Mouse (Mus musculus) thymus, postnatal 10 days (tissue): Measurements from ENCODE around the gene Atp13a5.

ENCODE experiments used
- DNase-seq, 2 experiments: peaks; one replicate each; pipeline ENCODE4 v3.0.0; 2021; ENCODE audit warnings: low spot score in 2 of 2

Gene Atp13a5

DNA sequence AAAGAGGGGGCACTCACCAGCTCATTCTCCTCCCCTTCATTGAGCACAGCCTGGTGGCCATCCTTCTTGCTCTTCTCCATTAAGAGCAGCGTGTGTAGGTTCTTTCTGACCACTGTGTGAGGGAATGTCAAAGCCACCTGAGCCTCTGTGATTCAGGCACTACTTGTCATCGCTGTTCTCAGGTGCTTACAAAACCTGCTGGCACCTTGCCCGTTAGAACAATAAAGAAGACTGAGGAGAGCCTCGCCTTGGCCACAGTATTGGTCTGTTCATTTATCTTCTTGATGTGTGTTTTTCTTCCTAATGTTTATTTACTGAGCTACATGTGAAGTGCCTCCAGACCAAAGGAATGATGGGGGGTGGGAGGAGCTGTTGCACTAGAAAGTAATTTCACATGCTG is at the start of gene Atp13a5:
Gene Atp13a5, minus strand, starts transcription at position 275 of the 400 bp plus-strand sequence.
- DNase-seq = no peak

DNA sequence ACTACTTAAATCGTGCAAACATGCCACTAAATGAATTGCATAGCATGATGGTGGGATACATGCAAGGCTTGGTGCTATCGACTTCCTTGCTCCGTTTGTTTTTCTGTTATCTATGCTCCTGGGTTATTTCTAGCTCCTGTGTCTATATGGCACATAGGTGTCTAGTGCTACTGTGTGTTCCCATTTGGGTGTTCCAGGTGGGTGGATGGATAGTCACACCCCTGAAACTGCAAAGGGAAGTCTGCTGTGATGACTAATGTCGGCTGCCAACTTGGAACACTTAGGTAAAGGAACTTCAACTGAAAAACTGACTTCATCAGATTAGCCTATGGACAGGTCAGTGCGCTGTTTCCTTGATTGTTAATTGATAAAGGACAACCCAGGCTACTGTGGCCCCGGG is 36.3 kb upstream of the Atp13a5 start:
- no peak for DNase-seq

DNA sequence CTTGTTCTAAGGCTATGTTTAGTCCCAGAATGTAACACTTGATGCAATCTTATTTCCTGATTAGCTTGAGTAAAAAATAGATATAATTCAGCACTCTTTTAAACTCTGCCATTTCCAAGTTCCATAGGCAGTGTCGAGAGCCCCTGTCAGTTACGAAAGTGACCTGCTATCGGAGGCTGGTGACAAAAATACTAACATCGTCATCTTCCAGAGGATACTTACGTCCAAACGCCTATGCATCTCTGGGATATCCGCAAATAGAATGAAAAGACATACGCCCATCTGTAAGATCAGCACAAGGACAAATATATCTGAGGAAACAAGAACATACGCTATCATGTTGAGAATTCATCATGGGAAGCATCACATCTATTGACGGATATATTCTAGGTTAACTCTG is 28.8 kb upstream of the Atp13a5 start:
- DNase-seq = no peak

DNA sequence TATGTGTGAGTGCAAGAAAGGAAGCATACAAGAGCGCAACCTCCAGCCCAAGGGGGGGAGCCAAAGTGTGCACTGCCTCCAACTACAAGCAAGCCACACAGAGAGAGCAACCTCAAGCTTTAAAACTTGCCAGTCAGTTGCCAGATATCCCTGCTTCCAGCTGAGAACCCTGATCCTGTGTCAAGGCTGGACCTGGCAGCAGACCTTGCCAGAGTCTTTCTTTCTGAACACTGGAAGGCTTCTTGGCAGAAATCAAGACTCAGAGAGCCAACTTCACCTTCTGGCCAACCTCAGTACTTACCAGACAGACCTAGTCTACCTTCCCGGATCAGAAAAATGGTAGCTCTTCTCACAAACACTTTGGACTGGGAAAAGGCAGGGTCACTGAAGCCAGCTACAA is 20.5 kb upstream of the Atp13a5 start:
- DNase-seq = no peak

DNA sequence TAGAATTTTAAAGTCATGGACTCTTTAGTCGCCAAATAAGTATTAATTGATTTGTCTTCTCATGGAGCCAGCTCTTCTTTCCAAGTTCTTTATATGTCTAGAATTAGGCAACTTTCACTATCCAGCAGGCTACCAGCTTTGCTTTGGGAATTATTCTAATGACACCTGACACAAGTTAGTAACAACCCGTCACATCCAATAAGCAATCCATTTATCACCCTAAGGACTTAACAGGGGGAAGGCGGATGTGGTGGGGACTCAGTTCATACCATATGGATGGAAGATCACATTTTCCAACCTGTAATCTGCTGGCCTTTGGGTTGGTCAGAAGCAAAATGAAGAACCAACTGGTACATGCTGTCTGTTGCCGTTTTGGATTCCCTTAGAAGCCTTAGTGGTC is 6.2 kb upstream of the Atp13a5 start:
- DNase-seq = no peak

DNA sequence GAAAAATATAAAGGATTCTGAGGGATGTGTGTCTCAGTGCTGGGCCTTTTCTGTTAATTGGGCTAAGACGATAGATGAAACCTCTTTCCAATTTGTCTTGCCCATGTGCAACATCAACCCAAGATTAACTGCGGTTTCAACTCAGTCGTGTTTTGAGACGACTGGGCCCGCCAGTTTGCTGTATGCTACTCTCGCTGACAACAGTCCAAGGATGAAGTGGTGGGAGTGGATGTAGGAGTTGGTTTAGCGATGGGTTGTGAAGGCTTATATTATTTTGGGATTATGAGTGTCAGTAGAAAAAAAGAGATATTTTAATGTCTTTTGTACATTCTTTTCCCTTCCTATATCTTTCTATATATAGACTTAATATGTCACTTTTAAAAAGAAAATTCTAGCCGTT is 3.9 kb downstream of the Atp13a5 start:
- DNase-seq = no peak

DNA sequence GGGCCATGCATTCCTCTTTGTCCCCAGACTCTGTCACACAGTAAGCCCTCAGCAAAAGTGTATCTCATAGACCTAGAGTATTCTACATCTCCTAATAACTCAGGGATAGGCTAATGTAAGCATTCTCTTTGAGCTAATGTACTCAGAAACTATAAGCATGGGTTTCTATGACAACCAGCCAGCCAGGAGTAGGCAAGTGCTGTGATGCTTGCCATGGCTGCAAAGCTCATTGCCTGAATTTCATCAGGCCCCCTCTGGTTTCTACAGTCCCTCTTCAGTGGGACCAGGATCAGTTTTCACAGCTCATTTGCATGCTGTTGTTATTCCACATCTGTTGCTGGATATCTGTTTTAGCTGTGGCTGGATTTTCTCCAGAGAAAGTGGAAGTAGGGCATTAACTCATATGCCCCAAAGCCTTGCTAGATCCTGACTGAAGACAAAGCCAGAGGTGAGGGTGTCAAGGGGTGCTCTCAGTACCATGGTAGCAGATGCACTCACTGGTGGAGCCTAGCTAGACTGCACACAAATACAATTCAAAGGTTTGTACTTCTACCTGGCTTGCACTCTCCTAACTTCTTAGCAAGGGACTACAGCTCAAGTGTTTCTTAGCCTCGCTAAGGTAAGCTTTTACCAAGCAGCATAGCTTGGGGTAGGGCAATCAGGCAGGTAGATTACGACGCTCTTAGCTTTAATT is 47.0 kb downstream of the Atp13a5 start:
- no peak for DNase-seq

DNA sequence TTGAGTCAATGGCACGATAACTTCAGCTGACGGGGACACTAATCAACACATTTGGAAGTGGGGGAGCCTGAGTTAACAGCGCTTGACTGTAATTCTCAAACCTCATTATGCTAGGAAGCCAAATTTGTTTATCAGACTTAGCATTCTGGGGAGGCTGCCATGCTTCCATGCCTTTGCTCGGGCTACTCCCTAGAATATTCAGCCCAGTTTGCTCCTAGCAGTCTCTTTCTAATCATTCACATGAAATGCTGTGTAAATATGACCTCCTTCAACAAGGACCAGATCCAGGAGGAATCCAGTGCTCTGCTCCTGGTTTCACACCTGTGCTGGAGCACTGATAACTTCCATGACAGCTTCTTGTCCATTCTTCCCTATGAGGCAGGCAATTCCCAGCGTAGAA is 47.6 kb downstream of the Atp13a5 start:
- DNase-seq = no peak

DNA sequence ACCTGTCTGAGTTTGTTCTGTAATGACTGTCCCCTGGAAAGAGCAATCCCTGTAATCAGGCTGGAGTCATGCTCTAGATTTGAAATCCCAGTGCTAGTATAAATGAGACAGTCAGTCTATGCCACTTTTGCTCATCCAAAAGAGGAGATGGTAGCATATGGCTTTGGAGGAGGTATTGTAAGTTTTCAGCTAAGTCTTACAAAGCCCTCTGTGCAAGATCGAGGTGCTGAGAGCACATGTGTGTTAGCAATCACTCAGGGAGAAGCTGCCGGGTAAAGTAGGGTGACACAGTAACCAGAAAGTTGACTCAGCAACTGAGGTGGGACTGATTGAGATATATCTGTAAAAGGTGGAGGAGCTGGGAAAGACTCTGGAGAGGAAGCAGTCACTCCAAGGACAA is 49.3 kb downstream of the Atp13a5 start:
- DNase-seq = no peak

DNA sequence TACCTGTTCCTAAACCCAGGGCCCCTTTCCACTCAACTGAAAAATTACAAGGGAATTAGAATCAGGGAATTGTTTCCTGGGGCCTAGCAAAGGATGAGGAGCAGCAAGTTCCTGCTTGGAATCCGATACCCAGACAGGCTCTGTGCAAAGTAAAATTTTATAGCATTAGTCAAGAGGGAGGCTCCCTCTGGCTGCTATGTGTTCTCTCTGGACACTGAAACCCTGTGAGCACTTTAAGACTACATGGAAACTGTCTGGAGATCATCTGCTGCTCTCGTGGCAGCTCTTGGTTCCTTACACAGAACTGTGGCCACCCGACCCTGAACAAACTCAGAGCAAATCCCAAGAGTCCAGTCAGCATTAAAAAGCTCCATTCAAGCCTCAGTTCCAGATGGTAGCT is 50.6 kb downstream of the Atp13a5 start:
- no peak for DNase-seq

DNA sequence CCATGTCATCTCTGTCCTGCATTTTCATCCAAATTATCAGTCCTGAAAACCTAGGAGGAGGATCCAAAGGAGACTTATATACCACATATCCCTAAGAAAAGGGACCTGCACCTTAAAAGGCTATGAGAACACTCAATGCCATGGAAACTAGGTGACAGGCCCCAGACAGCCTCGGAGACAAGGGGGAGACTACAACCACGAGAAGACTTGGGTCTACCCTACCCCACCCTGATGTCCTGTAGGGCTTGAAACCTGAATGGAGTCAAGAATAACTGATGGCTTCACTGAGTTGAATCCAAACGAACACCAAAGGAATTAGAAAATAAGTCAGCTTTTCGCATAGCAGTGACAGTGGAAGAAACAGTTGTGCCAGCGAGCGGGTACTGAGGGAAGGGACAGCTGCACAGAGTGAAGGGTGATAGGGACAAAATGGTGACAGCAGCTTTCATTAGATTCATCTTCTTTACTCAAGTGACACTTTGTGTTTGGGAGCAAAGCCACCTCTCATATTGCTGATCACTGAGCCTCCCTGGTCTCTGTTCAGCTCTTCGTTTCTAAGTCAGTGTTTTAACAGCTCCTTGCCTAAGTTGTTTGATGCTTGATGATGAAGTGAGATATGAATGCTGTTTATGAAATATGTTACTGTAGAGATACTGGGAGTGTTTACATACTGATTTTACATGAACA is 53.2 kb downstream of the Atp13a5 start:
- no peak for DNase-seq

DNA sequence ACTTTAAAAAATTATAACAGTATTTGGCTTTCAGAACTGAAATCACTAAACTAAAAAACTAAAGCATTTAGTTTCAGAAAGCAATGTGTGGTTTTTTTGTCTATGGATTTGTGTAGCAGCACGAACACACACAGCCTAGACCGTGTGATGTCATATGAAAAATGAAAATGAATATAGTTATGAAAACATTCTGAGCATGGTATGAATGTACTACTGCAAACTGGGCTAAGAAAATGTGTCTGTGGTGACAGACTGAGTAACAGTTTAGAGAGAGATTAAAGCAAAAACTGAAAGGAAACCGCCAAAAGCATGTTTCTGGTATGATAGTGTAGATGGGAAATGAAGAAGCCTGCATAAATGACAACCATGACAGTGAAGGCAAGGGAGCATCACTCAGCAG is 57.8 kb downstream of the Atp13a5 start:
- DNase-seq = no peak

DNA sequence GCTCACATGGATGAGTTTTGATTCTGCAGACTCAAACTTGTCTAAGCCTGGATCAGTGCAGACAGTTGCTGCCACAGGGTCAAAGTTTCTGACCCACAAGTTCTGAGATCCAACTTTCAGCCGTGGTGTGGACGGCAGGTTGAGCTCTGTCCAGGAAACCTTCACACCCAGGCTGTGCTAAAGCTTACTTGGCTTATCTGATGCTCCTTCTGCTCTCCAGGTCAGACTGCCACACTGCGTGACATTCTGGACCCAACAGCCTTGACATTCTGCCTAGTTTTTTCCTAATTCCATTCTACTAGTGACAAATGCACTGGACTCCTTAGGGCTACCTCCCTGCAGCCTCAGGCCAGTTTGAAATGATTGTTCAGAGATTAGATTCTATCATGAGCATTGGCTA is 63.1 kb downstream of the Atp13a5 start:
- DNase-seq = no peak

DNA sequence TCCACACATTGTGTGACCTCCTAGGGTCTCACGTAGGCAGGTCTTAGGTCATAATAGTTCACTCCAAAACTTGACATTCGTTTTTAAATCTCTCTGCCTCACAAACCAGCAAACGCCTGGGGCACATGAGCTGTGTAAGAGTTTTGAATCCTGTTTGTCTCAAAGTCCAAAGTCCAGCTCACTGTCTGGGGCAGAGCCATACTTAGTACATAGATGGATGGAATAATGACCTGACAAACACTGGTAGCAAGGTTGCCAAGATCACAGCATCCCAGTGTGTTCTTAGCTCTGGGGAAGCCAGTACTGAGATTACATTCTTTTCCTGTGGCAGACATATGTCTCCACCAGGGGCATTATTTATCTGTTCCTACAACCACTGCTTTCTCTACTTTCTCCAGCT is 63.5 kb downstream of the Atp13a5 start:
- DNase-seq = no peak

DNA sequence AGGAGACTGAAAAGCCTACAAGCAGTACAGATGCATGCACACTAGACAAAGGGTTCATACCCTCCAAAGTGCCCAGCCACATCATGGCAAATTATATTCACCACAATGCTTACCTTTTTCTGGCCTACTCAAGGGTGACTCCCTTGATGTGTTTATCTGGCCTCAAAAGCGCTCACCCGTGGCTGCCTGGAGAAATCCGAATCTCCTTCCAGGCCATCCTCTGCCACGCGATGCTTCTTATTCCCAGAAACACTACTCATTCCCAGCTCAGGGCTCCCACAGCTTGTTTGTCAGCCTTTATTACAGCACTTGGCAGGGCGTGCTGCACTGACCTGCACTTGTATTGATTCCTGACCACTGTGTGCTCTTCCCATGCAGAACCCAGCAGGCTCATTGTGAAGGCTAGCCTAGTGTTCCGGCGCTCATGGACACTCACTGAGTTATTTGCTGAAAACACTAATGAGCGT is 80.9 kb downstream of the Atp13a5 start:
- no peak for DNase-seq

DNA sequence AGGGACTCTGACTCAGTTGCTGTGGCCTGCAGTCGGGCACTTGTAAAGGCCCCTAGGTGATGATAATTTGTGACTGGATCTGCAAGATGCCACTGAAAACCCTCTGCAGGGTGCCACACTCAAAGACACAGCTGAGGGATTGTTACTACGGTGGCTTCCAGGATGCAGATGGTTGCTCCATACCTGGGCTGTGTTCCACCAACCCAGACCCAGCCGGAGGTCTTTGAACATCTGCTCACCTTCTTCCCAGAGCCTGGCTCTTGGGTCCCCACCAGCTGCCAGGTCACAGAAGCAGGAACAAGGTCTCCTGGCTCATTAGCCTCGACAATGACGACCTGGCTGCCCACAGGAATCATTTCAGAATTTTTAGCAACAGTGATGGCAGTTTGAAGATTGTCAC is 97.8 kb downstream of the Atp13a5 start:
- no peak for DNase-seq

DNA sequence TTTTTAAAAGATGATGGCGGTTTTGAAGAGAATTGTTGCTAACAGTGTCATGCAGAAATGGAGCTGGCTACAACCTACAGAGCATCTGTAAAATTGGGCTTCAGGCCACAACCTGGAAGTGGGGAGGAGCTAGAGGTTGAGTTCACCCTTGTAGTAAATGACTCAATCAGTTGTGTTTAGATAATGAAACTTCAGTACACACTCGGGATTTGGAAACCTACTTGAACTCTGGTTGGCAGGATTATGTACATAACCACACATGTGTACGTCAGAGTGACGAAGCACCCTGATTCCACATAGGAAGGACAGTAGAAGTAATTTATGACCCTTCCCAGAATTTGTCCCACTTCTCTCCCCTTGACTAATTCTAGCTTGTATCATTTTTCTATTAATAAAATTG is 124.2 kb downstream of the Atp13a5 start:
- DNase-seq = no peak

DNA sequence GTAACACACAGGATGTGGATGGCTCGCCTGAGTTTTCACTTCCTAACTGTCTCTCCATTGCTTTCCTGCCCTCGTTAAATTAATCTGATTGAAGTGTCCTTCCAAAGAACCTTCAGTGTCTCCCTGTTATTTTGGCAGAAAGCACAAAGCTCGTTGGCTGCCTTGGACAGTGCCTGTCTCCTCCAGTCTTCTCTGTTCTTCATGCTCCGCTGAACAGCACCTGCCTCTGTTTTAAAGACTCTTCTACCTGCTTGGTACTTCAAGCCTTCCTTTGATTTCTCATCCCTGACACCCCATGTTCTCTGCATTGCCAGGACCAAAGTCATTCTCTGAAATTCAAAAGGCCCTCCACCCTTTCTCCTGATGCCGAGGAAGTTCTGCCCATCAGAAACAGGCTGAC is 142.6 kb downstream of the Atp13a5 start:
- no peak for DNase-seq

DNA sequence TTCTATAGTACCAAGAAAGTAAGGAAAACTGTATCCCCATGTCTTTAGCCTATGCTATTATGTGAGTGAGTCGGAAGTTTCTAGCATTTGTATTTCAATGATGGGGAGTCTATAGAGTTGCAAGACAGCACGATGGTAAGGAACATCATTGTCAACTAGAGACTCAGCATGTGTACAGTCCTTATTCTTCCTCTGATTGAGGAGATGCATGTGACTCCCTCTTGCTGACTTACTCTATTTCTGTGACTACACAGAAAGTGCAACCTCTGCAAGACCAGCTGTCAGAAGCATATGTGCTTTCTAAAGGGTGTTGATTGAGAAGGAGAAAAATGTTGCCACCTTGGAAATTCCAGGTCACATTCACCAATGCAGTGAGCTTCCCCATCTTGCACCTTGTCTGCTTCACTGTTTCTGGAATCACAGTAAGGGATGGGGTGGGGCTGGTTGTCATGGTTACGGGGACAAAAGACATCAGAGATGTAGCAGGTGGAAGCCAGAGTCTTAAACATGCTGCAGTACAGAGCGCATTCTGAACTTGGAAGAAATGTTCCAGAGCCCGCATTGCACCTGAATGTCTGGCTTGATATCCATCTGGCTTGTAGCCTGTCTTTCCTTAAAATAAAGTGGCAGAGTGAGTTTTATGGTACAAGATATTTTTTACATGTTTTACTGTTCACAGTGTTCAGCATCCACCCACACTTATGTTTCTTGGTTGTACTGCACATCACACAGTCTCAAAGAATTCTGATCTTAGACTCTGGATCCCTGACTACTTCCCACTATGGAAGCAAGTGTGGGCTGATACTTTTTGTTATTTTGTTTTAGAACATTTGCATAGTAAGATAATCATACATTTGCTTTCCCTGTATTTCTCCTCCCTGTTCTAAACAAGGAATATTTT is 161.9 kb downstream of the Atp13a5 start:
- DNase-seq = no peak

DNA sequence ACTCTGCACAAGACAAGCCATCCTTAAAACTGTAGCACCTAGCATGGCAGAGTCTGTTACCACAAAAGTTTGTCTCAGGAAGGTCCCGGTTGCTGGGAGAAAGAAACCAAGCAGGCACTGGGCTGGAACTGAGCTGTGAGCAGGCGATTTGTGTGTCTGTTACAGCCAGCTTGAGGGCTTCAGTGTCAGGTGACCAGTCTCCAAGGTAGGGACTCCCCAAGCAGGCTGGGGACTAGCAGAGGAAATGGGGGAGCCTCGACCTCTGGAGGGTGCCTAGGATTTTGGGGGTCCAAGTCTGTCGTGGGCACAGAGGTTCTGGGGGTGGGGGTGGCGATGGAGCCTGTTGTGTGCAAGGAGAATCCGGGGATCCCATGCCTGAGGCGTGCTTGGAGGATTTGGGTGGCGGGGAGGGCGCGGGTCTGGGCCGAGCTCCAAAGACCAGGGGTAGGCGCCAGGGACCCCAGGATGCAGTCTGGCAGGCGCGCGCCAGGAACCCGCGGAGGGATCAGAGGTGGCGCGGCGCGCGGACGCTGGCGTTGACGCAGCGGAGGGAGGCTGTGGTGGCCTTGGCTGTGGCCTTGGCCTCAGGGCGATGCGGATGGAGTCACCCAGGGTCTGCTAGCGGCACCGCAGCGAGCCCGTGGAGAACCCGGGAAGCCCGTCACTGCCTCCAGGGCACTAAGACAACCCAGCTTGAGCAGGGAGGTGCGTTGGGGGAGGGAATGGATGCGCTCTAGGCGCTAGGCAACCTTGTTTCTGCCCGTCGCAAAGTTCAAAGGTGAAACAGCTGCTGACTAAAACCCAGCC is 168.7 kb downstream of the Atp13a5 start, which contains the start of gene Hrasls:
Gene Hrasls, plus strand, starts transcription at position 91 of the 807 bp plus-strand sequence.
- DNase-seq = no peak

DNA sequence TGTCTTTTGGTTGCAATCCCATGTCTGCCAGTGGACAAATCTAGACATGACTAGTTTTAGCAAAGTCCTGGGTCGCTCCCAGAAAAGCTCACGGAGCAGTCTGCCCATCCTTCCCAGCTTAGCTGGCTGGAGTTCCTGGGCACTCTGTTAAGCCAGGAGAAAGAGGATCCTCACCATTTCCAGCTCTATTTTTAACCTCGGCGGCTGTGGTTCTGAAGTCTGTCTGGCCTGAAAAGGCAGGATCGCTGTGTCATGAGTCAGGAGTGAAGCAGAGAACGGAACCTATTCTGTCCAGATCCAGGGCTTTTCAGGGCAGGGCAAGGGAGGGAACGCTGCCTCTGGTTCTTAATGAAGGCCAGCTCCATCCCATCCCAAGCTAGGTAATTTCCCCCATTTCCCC is 169.7 kb downstream of the Atp13a5 start:
- no peak for DNase-seq

DNA sequence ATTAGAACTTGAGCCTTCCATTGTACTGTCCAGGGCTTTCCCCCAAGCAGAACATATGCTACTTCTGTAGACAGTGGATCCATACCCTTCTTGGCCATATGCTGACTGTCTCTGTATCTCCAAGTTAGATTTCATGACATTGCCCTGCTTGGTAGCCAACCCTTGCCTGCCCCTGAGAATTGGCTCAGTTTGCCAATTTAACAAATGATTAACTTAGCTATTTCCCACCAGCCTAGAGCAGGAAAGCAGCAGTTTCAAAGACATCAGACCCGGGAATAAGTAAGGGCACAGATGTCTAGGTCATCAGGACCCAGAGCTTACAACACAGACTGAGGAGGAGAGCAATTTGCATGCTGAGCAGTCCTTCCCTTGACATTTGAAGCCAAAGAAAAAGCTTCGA is 173.0 kb downstream of the Atp13a5 start:
- no peak for DNase-seq
